Mouse (Mus musculus) adrenal gland, postnatal 4 days (tissue): ENCODE data around the gene Tmem222. TPM values are rescaled to one million over a fixed set of nuclear protein-coding genes. Genes with fewer than 3 reads are reported as not detected.

Experiments
- DNase-seq, 2 experiments: peaks; one replicate each; pipeline ENCODE4 v3.0.0; 2021 to 2022; ENCODE audit warnings: low spot score in 2 of 2, mixed read lengths in 2 of 2
- total RNA-seq, 2 experiments: library from RNA; stranded (reverse); gene quantifications; 2 replicates each; pipeline ENCODE4 v1.2.3; 2021

Gene Tmem222
- total RNA-seq, 2 experiments from 2014 or later, result 65.5 to 78.0 TPM

GRCm38 (mm10) chr4:133218745-133219144 lies 58.8 kb downstream of the Tmem222 start:
- DNase-seq, result no peak

GRCm38 (mm10) chr4:133217641-133218040 lies 60.0 kb downstream of the Tmem222 start:
- peak in 1 of 2 experiments; percentile 33 for DNase-seq

Other genes starting within 250 kb of the Tmem222 start
- gene Wasf2, start 147.3 kb downstream of the Tmem222 start, total RNA-seq, result 100 to 1,000 TPM; 155 to 157 TPM
- 1 to 10 TPM; 2.3 to 5.2 TPM for gene Cd164l2, start 65.7 kb downstream of the Tmem222 start, total RNA-seq
- under 1 TPM in 1 of 2 experiments, not detected in 1; 0.31 TPM for gene Gpr3, start 65.3 kb downstream of the Tmem222 start, total RNA-seq
- 10 to 100 TPM; 24.8 to 25.2 TPM for gene Map3k6, start 37.0 kb downstream of the Tmem222 start, total RNA-seq
- 1 to 10 TPM; 1.5 to 2.4 TPM for gene Sytl1, start 14.7 kb downstream of the Tmem222 start, total RNA-seq
- 10 to 100 TPM; 36.3 to 39.9 TPM for gene Wdtc1, start 75.7 kb upstream of the Tmem222 start, total RNA-seq
- gene Slc9a1, start 91.9 kb upstream of the Tmem222 start, total RNA-seq, result 10 to 100 TPM; 52.9 to 54.4 TPM
- under 1 TPM; 0.73 to 0.78 TPM for gene Tent5b, start 202.3 kb upstream of the Tmem222 start, total RNA-seq
- gene Trnp1, start 220.8 kb upstream of the Tmem222 start, total RNA-seq, result 1 to 10 TPM; 6.9 to 8.0 TPM
- gene Kdf1, start 241.2 kb upstream of the Tmem222 start, total RNA-seq, result 1 to 10 TPM; 5.0 to 8.0 TPM